Mouse (Mus musculus) olfactory bulb, adult 2 months (tissue): Measurements from ENCODE around the gene Dscaml1.

Experiments used
- CTCF ChIP-seq: fragments of 200-500 bp; IDR thresholded peaks from 2 replicates; pipeline ENCODE4 v1.5.1; 2012; ENCODE audit warnings: low read depth, mild to moderate bottlenecking, low read length, moderate library complexity; ENCODE audit not compliant: insufficient read depth
- POLR2A ChIP-seq: fragments of 200-500 bp; IDR thresholded peaks from 2 replicates; pipeline ENCODE4 v1.6.1; 2012; ENCODE audit warnings: mild to moderate bottlenecking, low read depth, low read length, moderate library complexity; ENCODE audit not compliant: insufficient read depth

- TF ChIP-seq CTCF (no peak), POLR2A (no peak)
These were observed 352.8 kb downstream of the Dscaml1 start for GRCm38 (mm10) chr9:45779201-45779600.
